ENCODE assay signal across 8 mouse cellular contexts in the genomic region with DNA sequence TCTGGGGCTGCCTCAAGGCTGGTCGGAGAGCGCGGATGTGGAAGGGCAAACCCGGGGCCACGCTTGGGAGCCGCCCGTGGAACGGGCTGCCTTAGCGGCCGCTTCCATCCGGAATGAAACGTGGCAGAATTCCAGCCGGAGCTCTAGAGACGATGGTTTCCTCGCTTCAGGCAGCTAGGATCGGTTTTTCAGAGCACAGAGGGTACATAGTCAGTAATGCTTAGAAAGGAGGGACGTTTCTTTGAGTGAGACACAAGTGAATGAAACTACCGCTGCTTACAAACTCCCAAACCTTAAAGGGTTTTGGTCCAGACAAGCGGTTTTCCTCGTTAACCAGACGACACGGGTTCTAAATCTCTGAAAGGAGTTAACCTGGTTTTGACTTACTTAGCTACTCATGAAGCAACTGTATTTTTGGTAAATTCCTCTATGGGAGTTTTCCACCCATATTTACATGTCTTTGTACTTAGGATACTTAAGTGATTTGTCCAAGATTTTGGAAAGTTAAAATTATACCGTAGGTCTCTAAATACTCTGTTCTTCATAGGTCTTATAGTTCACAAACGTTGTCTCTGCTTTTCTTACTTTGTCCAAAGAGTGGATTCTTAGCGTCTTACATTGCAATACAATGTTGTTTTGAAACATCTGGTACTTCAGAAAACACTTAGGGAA. TPM values are rescaled to one million over a fixed set of nuclear protein-coding genes. Genes with fewer than 3 reads are reported as not detected.
DNase-seq lines count a peak whose midpoint lies in the region; ATAC-seq and TF ChIP-seq lines count a peak whose summit lies in the region.

No protein-coding gene starts in this region.

- H3K27me3 ChIP-seq in hindbrain, embryonic 15.5 days, result no peaks in the 10 kb centered on the region
- H3K27me3 ChIP-seq in midbrain, postnatal 0 days (ENCODE audit: insufficient read depth, low read length), result no peaks in the 10 kb centered on the region

- peak overlapping the region; percentile 60 for H3K4me2 ChIP-seq in hindbrain, embryonic 15.5 days
- peak overlapping the region; percentile 57 for H3K4me2 ChIP-seq in midbrain, postnatal 0 days (ENCODE audit: low read depth, low read length, poor library complexity, severe bottlenecking)

- peak overlapping the region; percentile 98 for H3K27ac ChIP-seq in hindbrain, embryonic 15.5 days (replicated peaks)
- peak overlapping the region; percentile 98 for H3K27ac ChIP-seq in midbrain, postnatal 0 days (ENCODE audit: low read depth, low read length)

- WGBS in hindbrain, embryonic 15.5 days, result under 1% methylated on average over 25 of the region's 25 CpGs
- under 1% methylated on average over 25 of the region's 25 CpGs for WGBS in midbrain, postnatal 0 days

- ATAC-seq in hindbrain, embryonic 15.5 days (ENCODE audit: low FRiP score, low read depth), result no peak
- ATAC-seq in midbrain, postnatal 0 days (ENCODE audit: low FRiP score), result no peak; the same call in 1 of the 2 replicates

- peak overlapping the region; percentile 81 for H3K4me3 ChIP-seq in hindbrain, embryonic 15.5 days
- peak overlapping the region; percentile 90 for H3K4me3 ChIP-seq in midbrain, postnatal 0 days (ENCODE audit: low read depth, low read length)

- peaks cover 38% of the 10 kb centered on the region for H3K4me1 ChIP-seq in hindbrain, embryonic 15.5 days (replicated peaks)
- peaks cover 10% of the 10 kb centered on the region; the same call in 1 of the 2 replicates for H3K4me1 ChIP-seq in midbrain, postnatal 0 days (ENCODE audit: insufficient read depth, low read length)

- peak; percentile 72 to 85 for DNase-seq in kidney, postnatal 36 days
- no peak for DNase-seq in kidney, postnatal 4 days
- DNase-seq in brain, embryonic 18.5 days (ENCODE audit: low read depth, low spot score), result peak; percentile 34
- peak; percentile 81 for DNase-seq in midbrain, postnatal 0 days (ENCODE audit: low spot score)
- no peak for DNase-seq in layer of hippocampus, adult 8-10 months (ENCODE audit: low spot score in 2 of 2)
- DNase-seq in frontal cortex, adult 2 months (ENCODE audit: extremely low spot score in 1 of 2, low spot score in 1 of 2), result no peak
- DNase-seq in right cerebral cortex, postnatal 10 days (ENCODE audit: low spot score in 2 of 2), result no peak

- H3K36me3 ChIP-seq in hindbrain, embryonic 15.5 days, result no peaks in the 10 kb centered on the region
- H3K36me3 ChIP-seq in midbrain, postnatal 0 days (ENCODE audit: insufficient read depth, low read length), result 0 out of 2 replicates have a peak, but pooled peaks cover 3% of the 10 kb centered on the region

- H3K9me3 ChIP-seq in hindbrain, embryonic 15.5 days, result no peaks in the 10 kb centered on the region
- no peaks in the 10 kb centered on the region for H3K9me3 ChIP-seq in midbrain, postnatal 0 days (ENCODE audit: low read length)

- H3K9ac ChIP-seq in hindbrain, embryonic 15.5 days, result peak overlapping the region; percentile 96
- H3K9ac ChIP-seq in midbrain, postnatal 0 days (replicated peaks; ENCODE audit: low read length, poor library complexity, severe bottlenecking), result peak overlapping the region; percentile 96

- TF ChIP-seq CTCF in midbrain, postnatal 0 days (IDR thresholded peaks at IDR 0.05), result no peak

RNA-seq across cellular contexts. Expression of a gene that starts 0.8 kb away (rescaled TPM):
- 541 and 556 TPM in 2 replicates for polyA plus RNA-seq in hindbrain, embryonic 15.5 days (2015; fragmentation: Nextera tagmentation; extraction: Ambion mirVana)
- total RNA-seq in midbrain, postnatal 0 days (2014; rRNA removed), result 287 and 293 TPM in 2 replicates
- 596 and 650 TPM in 2 replicates for polyA plus RNA-seq in midbrain, postnatal 0 days (2015; fragmentation: Nextera tagmentation; extraction: Ambion mirVana)
- total RNA-seq in layer of hippocampus, adult 8-10 months (2022), result 100 to 1,000 TPM; 226 to 234 (median 231) TPM
- 267 and 289 TPM in 2 replicates for polyA plus RNA-seq in frontal cortex, adult 2 months (2012; rRNA removed)

RNA-seq across cellular contexts. Expression of a gene that starts 1.0 kb away (rescaled TPM):
- polyA plus RNA-seq in hindbrain, embryonic 15.5 days (2015; fragmentation: Nextera tagmentation; extraction: Ambion mirVana), result 14.4 and 14.6 TPM in 2 replicates
- total RNA-seq in midbrain, postnatal 0 days (2014; rRNA removed), result 48.5 and 53.2 TPM in 2 replicates
- 10.7 and 13.4 TPM in 2 replicates for polyA plus RNA-seq in midbrain, postnatal 0 days (2015; fragmentation: Nextera tagmentation; extraction: Ambion mirVana)
- total RNA-seq in layer of hippocampus, adult 8-10 months (2022), result 10 to 100 TPM; 35.0 to 45.5 (median 39.9) TPM
- 21.7 and 22.3 TPM in 2 replicates for polyA plus RNA-seq in frontal cortex, adult 2 months (2012; rRNA removed)

Comparison
In these comparisons a context has a peak if more than half of its experiments do, and no peak if none do; other contexts are left out.
1. DNase-seq: peak in kidney, postnatal 36 days (2 of 2), brain, embryonic 18.5 days (single experiment) and midbrain, postnatal 0 days (single experiment); none in kidney, postnatal 4 days (0 of 2), layer of hippocampus, adult 8-10 months (0 of 2), frontal cortex, adult 2 months (0 of 2) and right cerebral cortex, postnatal 10 days (0 of 2).